Mouse (Mus musculus): ENCODE measurements around the gene Tmem198. TPM values are rescaled to one million over a fixed set of nuclear protein-coding genes. Genes with fewer than 3 reads are reported as not detected.
A peak's percentile ranks its signal among the peaks of the same experiment; 100 is the strongest.

Tmem198 gene
- polyA plus RNA-seq, 1 experiment from 2014 or later, result 34.0 TPM

GRCm38 (mm10) chr1:75509586-75509985, 30.3 kb downstream of the Tmem198 start:
- no peaks in the 10 kb centered on the region for H3K36me3 ChIP-seq (ENCODE audit: poor library complexity, severe bottlenecking)
- no peak for ATAC-seq
- H3K4me1 ChIP-seq, result peaks cover 18% of the 10 kb centered on the region
- no peak overlapping the region for H3K27ac ChIP-seq
- H3K9ac ChIP-seq, result no peak overlapping the region
- H3K4me2 ChIP-seq, result no peak overlapping the region
- H3K4me3 ChIP-seq, result no peak overlapping the region
- WGBS, result 54% methylated on average over 20 of the region's 20 CpGs
- H3K27me3 ChIP-seq, result peaks cover 7% of the 10 kb centered on the region
- no peaks in the 10 kb centered on the region for H3K9me3 ChIP-seq (replicated peaks)

- Histone ChIP-seq H3K4me2 (no peak overlapping the region), H3K9ac (no peak overlapping the region), H3K27ac (no peak overlapping the region), H3K27me3 (peaks cover 7% of the 10 kb centered on the region), H3K4me3 (no peak overlapping the region), H3K9me3 (replicated peaks) (no peaks in the 10 kb centered on the region), H3K4me1 (peaks cover 12% of the 10 kb centered on the region), H3K36me3 (ENCODE audit: poor library complexity, severe bottlenecking) (no peaks in the 10 kb centered on the region)
- 70% methylated on average over 5 of the region's 5 CpGs for WGBS
- no peak for ATAC-seq
Observed at GRCm38 (mm10) chr1:75510154-75510553, 30.8 kb downstream of the Tmem198 start.

GRCm38 (mm10) chr1:75511437-75512210, 32.3 kb downstream of the Tmem198 start:
- 57% methylated on average over 4 of the region's 4 CpGs for WGBS

GRCm38 (mm10) chr1:75512550-75512949, 33.2 kb downstream of the Tmem198 start:
- no peak overlapping the region for H3K4me2 ChIP-seq
- H3K27me3 ChIP-seq, result peaks cover 7% of the 10 kb centered on the region
- no peaks in the 10 kb centered on the region for H3K9me3 ChIP-seq (replicated peaks)
- H3K4me3 ChIP-seq, result no peak overlapping the region
- H3K36me3 ChIP-seq (ENCODE audit: poor library complexity, severe bottlenecking), result no peaks in the 10 kb centered on the region
- H3K9ac ChIP-seq, result no peak overlapping the region
- no peak overlapping the region for H3K27ac ChIP-seq
- no peaks in the 10 kb centered on the region for H3K4me1 ChIP-seq
- 93% methylated on average over 3 of the region's 3 CpGs for WGBS
- ATAC-seq, result no peak

More at GRCm38 (mm10) chr1:75511437-75512210, 32.3 kb downstream of the Tmem198 start:
- no peaks in the 10 kb centered on the region for H3K9me3 ChIP-seq (replicated peaks)
- H3K36me3 ChIP-seq (ENCODE audit: poor library complexity, severe bottlenecking), result no peaks in the 10 kb centered on the region
- peaks cover 6% of the 10 kb centered on the region for H3K4me1 ChIP-seq
- no peak overlapping the region for H3K9ac ChIP-seq
- H3K27ac ChIP-seq, result no peak overlapping the region
- peaks cover 7% of the 10 kb centered on the region for H3K27me3 ChIP-seq
- H3K4me3 ChIP-seq, result no peak overlapping the region
- no peak for ATAC-seq
- H3K4me2 ChIP-seq, result no peak overlapping the region

GRCm38 (mm10) chr1:75516703-75517380, 37.5 kb downstream of the Tmem198 start:
- H3K4me2 ChIP-seq, result no peak overlapping the region
- WGBS, result 83% methylated on average over 15 of the region's 15 CpGs
- ATAC-seq, result no peak

GRCm38 (mm10) chr1:75517984-75518383, 38.7 kb downstream of the Tmem198 start:
- Histone ChIP-seq H3K9ac (no peak overlapping the region), H3K27ac (no peak overlapping the region), H3K4me1 (peaks cover 8% of the 10 kb centered on the region; the same call in 1 of the 2 replicates), H3K36me3 (ENCODE audit: poor library complexity, severe bottlenecking) (no peaks in the 10 kb centered on the region), H3K27me3 (no peaks in the 10 kb centered on the region), H3K9me3 (replicated peaks) (no peaks in the 10 kb centered on the region), H3K4me3 (no peak overlapping the region), H3K4me2 (no peak overlapping the region)
- ATAC-seq, result no peak
- 68% methylated on average over 4 of the region's 4 CpGs for WGBS

More at GRCm38 (mm10) chr1:75516703-75517380, 37.5 kb downstream of the Tmem198 start:
- Histone ChIP-seq H3K4me3 (no peak overlapping the region), H3K4me1 (0 out of 2 replicates have a peak, but pooled peaks cover under 1% of the 10 kb centered on the region), H3K9me3 (replicated peaks) (no peaks in the 10 kb centered on the region), H3K27me3 (no peaks in the 10 kb centered on the region), H3K9ac (no peak overlapping the region), H3K27ac (no peak overlapping the region), H3K36me3 (ENCODE audit: poor library complexity, severe bottlenecking) (no peaks in the 10 kb centered on the region)

GRCm38 (mm10) chr1:75518427-75518826, 39.1 kb downstream of the Tmem198 start:
- Histone ChIP-seq H3K9ac (no peak overlapping the region), H3K27ac (no peak overlapping the region), H3K4me1 (peaks cover 8% of the 10 kb centered on the region; the same call in 1 of the 2 replicates), H3K4me3 (no peak overlapping the region), H3K4me2 (no peak overlapping the region), H3K27me3 (no peaks in the 10 kb centered on the region), H3K36me3 (ENCODE audit: poor library complexity, severe bottlenecking) (no peaks in the 10 kb centered on the region), H3K9me3 (replicated peaks) (no peaks in the 10 kb centered on the region)
- ATAC-seq, result no peak
- 91% methylated on average over 4 of the region's 4 CpGs for WGBS

GRCm38 (mm10) chr1:75519576-75519975, 40.2 kb downstream of the Tmem198 start:
- ATAC-seq, result no peak

GRCm38 (mm10) chr1:75521321-75522031, 42.1 kb downstream of the Tmem198 start, which contains the start of gene Stk11ip:
Stk11ip (plus strand) TSS chr1:75521529.
- peak within 1 kb of the TSS; percentile 54 for H3K4me3 ChIP-seq

More at GRCm38 (mm10) chr1:75519576-75519975, 40.2 kb downstream of the Tmem198 start:
- no peak overlapping the region for H3K4me2 ChIP-seq
- peaks cover 8% of the 10 kb centered on the region; the same call in 1 of the 2 replicates for H3K4me1 ChIP-seq
- H3K4me3 ChIP-seq, result no peak overlapping the region
- no peaks in the 10 kb centered on the region for H3K9me3 ChIP-seq (replicated peaks)
- no peak overlapping the region for H3K27ac ChIP-seq
- H3K36me3 ChIP-seq (ENCODE audit: poor library complexity, severe bottlenecking), result no peaks in the 10 kb centered on the region
- WGBS, result 65% methylated on average over 5 of the region's 5 CpGs
- H3K9ac ChIP-seq, result no peak overlapping the region
- no peaks in the 10 kb centered on the region for H3K27me3 ChIP-seq

GRCm38 (mm10) chr1:75524679-75525078, 45.3 kb downstream of the Tmem198 start:
- Histone ChIP-seq H3K27me3 (no peaks in the 10 kb centered on the region), H3K27ac (no peak overlapping the region), H3K9me3 (replicated peaks) (no peaks in the 10 kb centered on the region), H3K4me1 (peaks cover 8% of the 10 kb centered on the region; the same call in 1 of the 2 replicates), H3K4me2 (no peak overlapping the region), H3K36me3 (ENCODE audit: poor library complexity, severe bottlenecking) (peaks cover 29% of the 10 kb centered on the region), H3K9ac (no peak overlapping the region), H3K4me3 (no peak overlapping the region)
- WGBS, result 92% methylated on average over 7 of the region's 7 CpGs
- ATAC-seq, result no peak

More at GRCm38 (mm10) chr1:75521321-75522031, 42.1 kb downstream of the Tmem198 start, which contains the start of gene Stk11ip:
- peak within 1 kb of the TSS; percentile 69 for H3K4me2 ChIP-seq
- H3K27me3 ChIP-seq, result no peaks in the 10 kb centered on the region
- ATAC-seq, result peak; percentile 98
- H3K4me1 ChIP-seq, result peaks cover 8% of the 10 kb centered on the region; the same call in 1 of the 2 replicates
- whole genome bisulfite sequencing, result under 1% methylated on average over 46 of the region's 46 CpGs
- peaks cover 10% of the 10 kb centered on the region for H3K36me3 ChIP-seq (ENCODE audit: poor library complexity, severe bottlenecking)
- H3K9ac ChIP-seq, result peak within 1 kb of the TSS; percentile 55
- peak within 1 kb of the TSS; percentile 77 for H3K27ac ChIP-seq
- H3K9me3 ChIP-seq (replicated peaks), result no peaks in the 10 kb centered on the region

- 73% methylated on average over 4 of the region's 4 CpGs for WGBS
- Histone ChIP-seq H3K27ac (no peak overlapping the region), H3K4me2 (no peak overlapping the region), H3K4me3 (no peak overlapping the region), H3K9me3 (replicated peaks) (no peaks in the 10 kb centered on the region), H3K27me3 (no peaks in the 10 kb centered on the region), H3K9ac (no peak overlapping the region), H3K36me3 (ENCODE audit: poor library complexity, severe bottlenecking) (peaks cover 80% of the 10 kb centered on the region), H3K4me1 (no peaks in the 10 kb centered on the region)
- no peak for ATAC-seq
Observed at GRCm38 (mm10) chr1:75530546-75530945, 51.2 kb downstream of the Tmem198 start.

Data from forebrain, embryonic 13.5 days (tissue).